Mouse (Mus musculus) hindlimb bud, embryonic 11.5 days (tissue): ENCODE data around the gene Trpt1.
A peak's percentile ranks its signal among the peaks of the same experiment; 100 is the strongest.
"Not testable (repeated sequence)": the region's sequence is repeated elsewhere in the genome, so short reads cannot be mapped to it uniquely, and the experiment has no call there.

Experiments
- DNase-seq: peaks from one replicate; pipeline ENCODE4 v3.0.0-alpha.2; 2012; ENCODE audit warnings: low read depth, low spot score; ENCODE audit errors: extremely low spot score

Trpt1 gene

DNA sequence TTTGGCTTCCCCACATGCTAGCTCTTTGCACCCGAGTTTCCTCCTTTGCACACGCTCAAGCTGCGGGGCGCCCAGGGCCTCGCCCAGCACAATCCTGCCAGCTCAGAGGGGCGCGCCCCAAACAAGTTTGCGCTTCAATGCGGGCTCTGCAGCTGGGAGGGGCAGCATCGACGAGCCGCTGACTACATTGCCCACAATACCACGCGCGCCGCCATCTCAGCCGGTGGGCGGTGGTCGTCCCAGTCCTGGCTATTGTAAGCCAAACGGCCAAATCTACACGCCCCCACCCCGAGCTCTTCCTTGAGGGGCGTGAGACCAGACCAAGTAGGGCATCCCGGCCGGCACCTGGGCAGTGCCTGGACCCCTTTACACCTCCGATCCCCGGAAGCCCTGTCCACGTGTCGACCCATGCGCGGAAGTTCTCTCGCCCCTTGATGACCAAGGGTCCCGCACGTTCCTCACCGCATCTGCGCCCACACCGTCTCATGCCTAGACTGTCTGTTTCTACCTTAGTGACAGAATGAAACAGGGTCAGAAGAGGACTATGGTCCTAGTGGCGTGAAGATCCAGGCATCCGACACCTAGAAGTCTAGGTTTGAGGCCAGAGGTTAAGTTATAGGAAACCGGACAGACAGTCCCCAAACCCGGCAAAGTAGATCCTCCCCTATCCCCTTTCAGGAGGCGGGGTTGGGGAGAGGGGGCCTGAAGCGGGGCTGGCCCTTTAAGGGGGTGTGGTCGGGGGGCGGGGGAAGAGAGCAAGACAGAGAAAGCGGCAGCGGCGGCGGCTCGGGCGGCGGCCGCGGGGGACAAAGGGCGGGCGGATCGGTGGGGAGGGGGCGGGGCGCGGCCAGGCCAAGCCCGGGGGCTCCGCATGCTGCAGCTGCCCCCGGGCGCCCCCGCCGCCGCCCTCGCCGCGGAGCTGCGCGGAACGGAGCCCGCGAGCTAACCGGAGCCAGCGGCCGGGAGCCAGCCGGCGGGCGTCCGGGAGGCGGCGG, 21.4 kb upstream of the Trpt1 start, which contains the start of gene Ppp1r14b:
Ppp1r14b (plus strand) TSS at position 758 of the 995 bp plus-strand sequence.
- no peak for DNase-seq

DNA sequence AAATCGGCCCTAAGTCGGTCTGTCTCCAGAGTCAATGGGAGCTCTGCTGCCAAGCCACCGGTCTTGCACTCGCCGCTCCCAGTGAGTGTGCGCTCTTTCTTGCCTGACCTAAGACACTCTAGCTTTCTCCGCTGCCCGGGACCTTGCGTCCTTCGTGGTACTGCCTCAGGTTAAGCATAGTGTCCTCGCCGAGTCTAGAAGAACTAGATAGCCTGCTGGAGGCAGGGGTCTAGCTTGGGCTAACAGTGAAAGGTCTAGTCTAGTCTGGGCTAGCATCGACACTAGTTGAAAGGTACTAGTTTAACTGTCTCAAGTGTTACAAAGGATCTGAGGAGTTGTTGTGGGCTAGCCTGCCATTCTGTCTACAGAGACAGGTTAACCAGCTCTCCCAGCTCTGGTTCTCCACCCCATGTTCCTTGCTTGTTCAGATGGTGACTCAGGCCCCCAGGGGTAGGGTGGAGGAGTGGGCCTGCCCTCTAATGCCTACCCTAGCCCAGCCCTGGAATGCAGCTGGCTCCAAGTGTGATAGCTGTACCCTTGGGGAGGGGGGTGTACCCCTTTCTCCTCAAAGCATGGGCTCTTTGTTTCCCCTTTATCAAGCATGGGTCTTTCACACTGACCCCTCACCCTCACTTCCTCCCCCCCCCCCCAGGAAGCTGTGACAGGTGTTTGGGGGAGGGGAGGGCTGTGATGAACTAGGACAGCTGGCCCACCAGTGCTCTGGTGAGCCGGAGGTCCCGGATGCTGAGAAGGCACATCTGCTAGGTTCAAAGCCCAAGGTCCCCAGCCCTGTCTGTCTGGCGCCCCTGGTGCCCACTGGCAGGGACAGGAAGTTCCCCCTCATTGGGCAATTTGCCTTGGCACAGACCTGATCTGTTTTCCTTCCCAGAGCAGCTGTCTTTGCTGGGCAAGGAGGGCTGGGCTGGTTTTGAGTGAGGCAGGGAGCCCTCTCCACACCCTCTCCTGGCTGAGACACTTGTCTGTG, 20.1 kb upstream of the Trpt1 start, which contains the start of gene Plcb3:
Plcb3 (minus strand) TSS at position 934 of the 985 bp plus-strand sequence.
- no peak for DNase-seq

DNA sequence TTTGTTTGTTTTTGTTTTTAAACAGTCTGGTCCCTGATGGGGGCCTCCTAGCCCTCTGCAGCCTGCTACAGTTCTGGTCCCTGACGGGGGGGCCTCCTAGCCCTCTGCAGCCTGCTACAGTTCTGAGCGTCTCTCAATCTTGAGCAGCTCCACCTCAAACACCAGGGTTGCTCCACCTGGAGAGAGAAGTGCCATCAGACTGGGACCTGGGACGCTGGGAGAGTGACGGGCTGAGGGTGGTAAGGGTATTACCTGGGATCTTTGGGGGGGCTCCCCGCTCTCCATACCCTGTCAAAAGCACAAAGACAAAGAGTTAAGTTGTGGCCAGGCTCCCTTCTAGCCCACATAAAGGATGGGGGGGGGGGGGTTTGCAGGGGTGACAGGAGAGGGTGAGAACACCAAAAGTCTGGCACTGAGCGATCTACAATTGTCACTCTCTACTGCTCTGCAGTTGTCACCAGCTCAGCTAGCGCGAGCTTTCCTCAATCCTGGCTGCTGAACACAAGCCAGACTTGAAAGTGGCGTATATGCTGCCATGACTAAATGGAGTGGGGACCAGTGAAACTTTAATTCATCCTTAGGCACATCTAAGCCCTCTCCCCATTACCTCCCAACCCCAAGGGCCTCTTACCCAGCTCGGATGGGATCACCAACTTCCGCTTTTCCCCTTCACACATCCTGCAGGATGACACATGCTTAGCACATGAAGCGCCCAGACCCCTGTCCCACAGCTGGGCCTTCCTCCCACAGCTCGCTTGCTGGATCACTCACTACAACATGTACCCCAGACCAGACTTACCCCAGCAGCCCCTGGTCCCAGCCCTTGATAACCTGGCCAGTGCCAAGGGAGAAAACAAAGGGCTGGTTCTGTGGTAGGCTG, 17.9 kb upstream of the Trpt1 start:
- no peak for DNase-seq

GRCm38 (mm10) chr19:6978639-6978974, 17.3 kb upstream of the Trpt1 start:
- DNase-seq, result no peak

DNA sequence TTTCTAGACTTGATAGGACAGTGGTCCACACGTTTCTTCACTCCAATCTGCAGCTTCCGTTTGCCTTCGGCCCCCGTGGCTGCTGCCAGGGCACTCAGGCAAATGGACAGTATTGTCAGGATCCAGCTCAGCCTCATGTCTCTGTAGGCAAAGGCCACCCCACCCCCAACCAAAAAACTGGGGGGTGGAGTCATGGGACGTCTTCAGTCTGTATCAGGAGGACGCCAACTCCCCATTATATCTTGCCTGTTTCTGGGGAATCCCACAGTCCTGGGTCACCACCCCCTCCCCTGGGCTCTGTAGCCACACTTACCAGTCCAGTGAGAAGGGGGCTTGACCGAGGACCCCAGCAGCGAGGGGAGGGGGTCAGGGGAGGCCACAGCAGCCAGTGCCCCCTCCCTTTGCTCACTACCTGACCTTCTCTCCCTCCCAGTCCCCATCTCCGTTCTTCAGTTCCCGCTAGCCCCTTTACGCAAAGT, 16.9 kb upstream of the Trpt1 start:
- no peak for DNase-seq

DNA sequence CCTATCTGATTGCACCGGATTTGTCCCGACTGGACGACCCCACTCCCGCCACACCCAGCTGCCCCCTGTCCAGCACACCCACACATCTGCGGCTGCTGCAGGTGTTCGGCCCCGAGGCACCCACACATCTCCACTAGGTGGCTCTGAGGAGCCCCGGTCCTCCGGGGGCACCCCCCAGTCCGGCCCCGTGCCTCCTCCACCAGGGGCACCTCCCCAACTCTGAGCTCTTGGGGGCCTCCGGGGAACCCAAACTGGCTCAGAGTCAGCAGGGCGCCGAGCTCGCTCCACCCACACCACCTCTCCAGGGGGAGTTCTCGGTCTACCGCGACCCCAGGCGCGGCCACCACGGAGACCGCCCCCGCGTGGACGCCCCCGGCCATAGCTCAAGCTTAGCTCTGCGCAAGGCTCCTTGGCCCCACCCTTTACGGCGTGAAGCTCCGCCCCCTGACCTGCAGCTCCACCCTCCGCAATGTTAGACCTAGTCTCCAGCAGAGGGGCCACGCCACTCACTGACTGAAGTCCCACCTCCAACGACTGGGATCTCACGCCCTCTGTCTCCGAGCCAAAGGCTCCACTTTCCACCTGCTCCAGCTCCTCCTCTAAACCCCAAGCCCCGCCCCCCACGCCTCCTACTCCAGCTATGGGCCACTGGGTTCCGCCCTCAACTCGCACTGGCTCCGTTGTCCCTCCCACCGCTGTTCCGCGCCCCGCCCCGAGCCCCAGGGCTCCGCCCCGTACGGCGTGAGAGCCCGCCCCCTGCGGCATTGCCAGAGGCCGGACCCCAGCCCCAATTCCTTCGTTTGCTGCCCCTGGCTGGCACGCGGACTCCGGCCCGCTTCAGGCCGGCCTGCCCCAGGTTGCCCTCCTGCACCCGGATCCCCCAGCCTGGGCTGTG, 16.2 kb upstream of the Trpt1 start:
- peak; percentile 90 for DNase-seq

DNA sequence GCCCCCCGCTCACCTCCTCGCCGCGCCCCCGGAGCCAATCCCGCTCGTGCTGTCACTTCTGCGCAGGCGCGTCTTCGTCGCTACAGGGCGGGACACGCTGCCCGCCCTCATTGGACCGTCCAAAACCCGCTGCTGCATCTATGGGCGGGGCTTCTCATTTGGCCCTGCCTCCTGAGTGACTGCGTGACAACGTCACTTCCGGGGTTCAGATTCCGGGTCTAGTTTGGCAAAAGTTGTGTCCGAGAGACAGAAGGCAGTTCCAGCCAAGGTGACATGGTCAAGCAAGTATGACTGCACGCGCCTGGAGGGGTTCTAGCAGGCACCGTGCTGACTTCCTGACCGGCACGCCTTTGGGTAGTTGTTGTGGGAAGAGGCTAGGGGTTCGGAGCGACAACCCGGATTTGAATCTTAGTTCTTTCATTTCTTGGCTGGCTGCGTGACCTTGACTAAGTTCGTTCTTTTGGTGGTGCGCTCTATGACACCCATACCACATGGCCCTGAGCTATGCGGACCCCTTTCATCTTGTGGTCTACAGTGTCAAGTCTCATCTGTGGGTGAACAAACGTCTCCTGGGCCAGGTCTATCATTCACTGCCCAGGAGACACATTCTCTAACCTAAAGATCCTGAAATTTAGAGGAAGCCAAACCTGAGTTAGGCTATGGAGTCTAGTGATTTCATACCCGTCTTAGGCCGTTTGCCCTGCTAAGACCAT, 15.4 kb upstream of the Trpt1 start, which contains the start of gene Fkbp2:
Fkbp2 (minus strand) TSS at position 121 of the 713 bp plus-strand sequence.
- peak; percentile 96 for DNase-seq

DNA sequence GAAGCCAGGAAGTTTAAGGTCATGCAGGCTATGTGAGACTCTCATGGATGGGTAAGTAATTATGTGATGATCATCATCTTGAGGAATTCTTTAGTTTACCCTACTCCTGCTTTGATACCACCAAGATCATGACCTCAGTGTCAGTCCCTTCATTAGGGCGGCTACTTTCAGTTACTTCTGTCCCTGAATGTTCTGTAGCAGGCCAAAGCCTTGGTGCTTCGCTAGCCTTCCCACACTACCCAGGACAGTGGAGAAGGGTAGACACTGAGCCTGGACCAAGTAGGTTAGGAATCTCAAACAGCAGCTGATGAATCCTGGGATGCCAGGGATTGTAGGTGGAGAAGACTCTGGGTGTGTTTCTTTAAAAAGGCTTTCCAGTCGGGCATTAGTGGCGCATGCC, 14.5 kb upstream of the Trpt1 start:
- no peak for DNase-seq

- no peak for DNase-seq
Observed at GRCm38 (mm10) chr19:6983621-6984020, 12.3 kb upstream of the Trpt1 start.

GRCm38 (mm10) chr19:6985300-6985699, 10.6 kb upstream of the Trpt1 start:
- DNase-seq, result no peak

GRCm38 (mm10) chr19:6985951-6986708, 9.8 kb upstream of the Trpt1 start:
- DNase-seq, result no peak

DNA sequence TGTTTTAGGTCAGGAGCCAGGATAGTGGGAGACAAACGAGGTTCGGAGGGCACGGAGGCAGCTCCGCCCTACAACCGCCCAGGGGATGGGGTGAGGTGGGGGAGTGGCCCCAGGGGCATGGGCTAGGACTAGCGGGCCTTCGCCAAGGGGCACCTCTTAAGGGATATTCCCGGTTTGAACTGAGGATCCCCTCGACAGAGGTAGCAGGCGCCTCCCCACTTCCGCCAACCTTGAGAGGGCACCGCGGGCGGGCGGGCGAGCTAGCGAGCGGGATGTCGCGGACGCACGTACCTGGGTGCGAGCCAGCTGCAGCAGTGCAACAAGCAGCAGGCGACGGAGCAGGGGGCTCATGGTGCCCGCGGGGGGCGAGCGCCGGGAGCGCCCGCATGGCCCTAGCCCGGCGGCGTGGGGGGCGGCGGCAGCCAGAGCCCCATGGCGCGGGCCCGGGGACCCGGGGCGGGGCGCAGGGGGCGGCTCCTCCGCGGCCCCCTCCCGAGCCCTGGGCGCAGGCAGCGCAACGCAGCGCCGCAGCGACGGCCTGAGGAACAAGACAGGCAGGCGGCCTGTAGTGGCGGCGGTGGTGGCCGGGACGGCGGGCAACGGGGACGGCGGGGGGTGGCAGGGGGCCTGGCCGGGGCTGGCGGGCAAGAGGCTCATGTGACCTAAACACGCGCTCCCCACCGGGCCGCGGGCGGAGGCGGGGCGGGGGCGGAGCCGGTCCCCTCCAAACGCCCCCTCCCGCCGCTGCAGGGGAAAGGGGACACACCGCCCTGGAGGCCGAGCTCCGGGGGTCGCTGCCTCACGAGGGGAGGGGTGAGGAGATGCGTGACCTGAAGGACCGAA, 8.6 kb upstream of the Trpt1 start, which contains the start of gene Vegfb:
Vegfb (minus strand) TSS at position 591 of the 843 bp plus-strand sequence.
- no peak for DNase-seq

GRCm38 (mm10) chr19:6987904-6988285, 8.0 kb upstream of the Trpt1 start:
- no peak for DNase-seq

GRCm38 (mm10) chr19:6989251-6989650, 6.7 kb upstream of the Trpt1 start:
- no peak for DNase-seq

GRCm38 (mm10) chr19:6990712-6991111, 5.2 kb upstream of the Trpt1 start:
- DNase-seq, result no peak

- not testable (repeated sequence) for DNase-seq
Observed at GRCm38 (mm10) chr19:6991166-6991565, 4.8 kb upstream of the Trpt1 start.
